Mouse (Mus musculus): ENCODE measurements around the gene Ccdc160. TPM values are rescaled to one million over a fixed set of nuclear protein-coding genes. Genes with fewer than 3 reads are reported as not detected.

The Ccdc160 gene
- total RNA-seq, 2 experiments from 2014 or later: 2.9 to 3.2 TPM

GRCm38 (mm10) chrX:52798255-52798654 lies 7.3 kb downstream of the Ccdc160 start:
- intact Hi-C loops (cut with DNase I): no loop called here
- no peak for DNase-seq (ENCODE audit: low spot score in 2 of 2)

GRCm38 (mm10) chrX:52799566-52799965 lies 8.6 kb downstream of the Ccdc160 start:
- intact Hi-C loops (cut with DNase I): no loop called here
- no peak for DNase-seq (ENCODE audit: low spot score in 2 of 2)

GRCm38 (mm10) chrX:52819338-52819737 lies 28.3 kb downstream of the Ccdc160 start:
- no peak for DNase-seq (ENCODE audit: low spot score in 2 of 2)
- intact Hi-C loops (cut with DNase I): no loop called here

Small RNA genes within 50 kb of the gene (microRNA-seq; reads per million reads assigned to microRNA genes)
- gene Mir106a (10.1 to 17.7 reads per million in 2 experiments), gene Mir18b (0.26 to 0.34 reads per million in 2 experiments), gene Mir19b-2 (0.26 to 0.34 reads per million in 2 experiments), gene Mir20b (10.4 to 18.5 reads per million in 2 experiments), gene Mir363 (11.1 to 17.2 reads per million in 2 experiments), gene Mir92-2 (18.7 to 25.6 reads per million in 2 experiments)

Other genes starting within 250 kb of the Ccdc160 start
- 10 to 100 TPM in 1 of 2 experiments, 1 to 10 TPM in 1; 7.8 to 11.0 TPM for gene Gpc3, start 177.2 kb upstream of the Ccdc160 start, total RNA-seq (2021)
- gene Phf6, start 121.1 kb downstream of the Ccdc160 start, total RNA-seq (2021): 10 to 100 TPM; 15.2 to 16.6 TPM
- gene Hprt, start 196.9 kb downstream of the Ccdc160 start, total RNA-seq (2021): 100 to 1,000 TPM; 142 to 161 TPM

Measured in left cerebral cortex, postnatal 14 days (tissue).